Mouse (Mus musculus) olfactory bulb, adult 2 months (tissue): Measurements from ENCODE around the gene Trrap. TPM values are rescaled to one million over a fixed set of nuclear protein-coding genes. Genes with fewer than 3 reads are reported as not detected.

Experiments used
- H3K27ac ChIP-seq: fragments of 200-500 bp; 2 replicates; pipeline ENCODE4 v1.5.1; 2012; ENCODE audit warnings: low read depth, low read length; ENCODE audit not compliant: insufficient read depth
- H3K4me1 ChIP-seq: fragments of 200-500 bp; 2 replicates; pipeline ENCODE4 v1.6.1; 2012; ENCODE audit warnings: low read length; ENCODE audit not compliant: control insufficient read depth, insufficient read depth
- H3K4me3 ChIP-seq: fragments of 200-500 bp; 2 replicates; pipeline ENCODE4 v1.5.1; 2012; ENCODE audit warnings: mild to moderate bottlenecking, low read depth, low read length, moderate library complexity; ENCODE audit not compliant: insufficient read depth
- CTCF ChIP-seq: fragments of 200-500 bp; IDR thresholded peaks from 2 replicates; pipeline ENCODE4 v1.5.1; 2012; ENCODE audit warnings: low read depth, mild to moderate bottlenecking, low read length, moderate library complexity; ENCODE audit not compliant: insufficient read depth
- POLR2A ChIP-seq: fragments of 200-500 bp; IDR thresholded peaks from 2 replicates; pipeline ENCODE4 v1.6.1; 2012; ENCODE audit warnings: mild to moderate bottlenecking, low read depth, low read length, moderate library complexity; ENCODE audit not compliant: insufficient read depth
- WGBS: fragments of 180-500 bp; shearing (Covaris S2); methylation state at CpG from one replicate; pipeline ENCODE4 v1.1.7; 2018; 5-methylcytosine and 5-hydroxymethylcytosine counted together
- polyA plus RNA-seq: library from polyadenylated mRNA; stranded (reverse); fragments of >200 nt; gene quantifications from 2 replicates; pipeline ENCODE4 v1.2.4, GENCODE M21; 2012; ENCODE audit warnings: low replicate concordance; ENCODE audit not compliant: missing spikeins, insufficient read depth, insufficient read length

Gene Trrap
- polyA plus RNA-seq, 1 experiment = 93.7 TPM

- no peak for TF ChIP-seq CTCF
- no peak for TF ChIP-seq POLR2A
Observed at GRCm38 (mm10) chr5:144851820-144852219, 84.3 kb downstream of the Trrap start.

GRCm38 (mm10) chr5:144853931-144854330, 86.4 kb downstream of the Trrap start:
- peaks cover 4% of the 10 kb centered on the region; the same call in 1 of the 2 replicates for H3K4me1 ChIP-seq
- TF ChIP-seq CTCF (no peak), POLR2A (no peak)
- H3K4me3 ChIP-seq = no peak overlapping the region
- H3K27ac ChIP-seq = no peak overlapping the region
- WGBS = 85% methylated on average over 5 of the region's 5 CpGs

More at GRCm38 (mm10) chr5:144851820-144852219, 84.3 kb downstream of the Trrap start:
- H3K27ac ChIP-seq = no peak overlapping the region
- peaks cover 4% of the 10 kb centered on the region; the same call in 1 of the 2 replicates for H3K4me1 ChIP-seq
- H3K4me3 ChIP-seq = no peak overlapping the region
- 94% methylated on average over 3 of the region's 3 CpGs for WGBS

- peaks cover 4% of the 10 kb centered on the region; the same call in 1 of the 2 replicates for H3K4me1 ChIP-seq
- H3K4me3 ChIP-seq = no peak overlapping the region
- WGBS = 51% methylated on average over 6 of the region's 6 CpGs
- TF ChIP-seq CTCF (no peak), POLR2A (no peak)
- no peak overlapping the region for H3K27ac ChIP-seq
Observed at GRCm38 (mm10) chr5:144855936-144856335, 88.4 kb downstream of the Trrap start.

- TF ChIP-seq CTCF (no peak), POLR2A (no peak)
- Histone ChIP-seq H3K27ac (no peak overlapping the region), H3K4me3 (no peak overlapping the region), H3K4me1 (peaks cover 4% of the 10 kb centered on the region; the same call in 1 of the 2 replicates)
- 95% methylated on average over 15 of the region's 15 CpGs for WGBS
Observed at GRCm38 (mm10) chr5:144858527-144858926, 91.0 kb downstream of the Trrap start.

- Histone ChIP-seq H3K27ac (no peak overlapping the region), H3K4me1 (peaks cover 4% of the 10 kb centered on the region; the same call in 1 of the 2 replicates), H3K4me3 (no peak overlapping the region)
- TF ChIP-seq CTCF (no peak), POLR2A (no peak)
- 88% methylated on average over 9 of the region's 9 CpGs for WGBS
Observed at GRCm38 (mm10) chr5:144859284-144859683, 91.8 kb downstream of the Trrap start.

- no peak overlapping the region for H3K4me3 ChIP-seq
- TF ChIP-seq CTCF (no peak), POLR2A (no peak)
- peaks cover 2% of the 10 kb centered on the region; the same call in 1 of the 2 replicates for H3K4me1 ChIP-seq
- WGBS = 97% methylated on average over 8 of the region's 8 CpGs
- H3K27ac ChIP-seq = no peak overlapping the region
Observed at GRCm38 (mm10) chr5:144860913-144861312, 93.4 kb downstream of the Trrap start.

GRCm38 (mm10) chr5:144866923-144867322, 99.4 kb downstream of the Trrap start:
- TF ChIP-seq POLR2A (no peak), CTCF (no peak)
- 50% methylated on average over 8 of the region's 8 CpGs for WGBS
- Histone ChIP-seq H3K4me1 (no peaks in the 10 kb centered on the region), H3K4me3 (no peak overlapping the region), H3K27ac (no peak overlapping the region)

- TF ChIP-seq CTCF (no peak), POLR2A (no peak)
- H3K4me1 ChIP-seq = no peaks in the 10 kb centered on the region
- H3K27ac ChIP-seq = no peak overlapping the region
- 60% methylated on average over 7 of the region's 7 CpGs for WGBS
- H3K4me3 ChIP-seq = no peak overlapping the region
Observed at GRCm38 (mm10) chr5:144869466-144869865, 101.9 kb downstream of the Trrap start.

GRCm38 (mm10) chr5:144870782-144871181, 103.2 kb downstream of the Trrap start:
- Histone ChIP-seq H3K27ac (no peak overlapping the region), H3K4me1 (no peaks in the 10 kb centered on the region), H3K4me3 (no peak overlapping the region)
- 80% methylated on average over 7 of the region's 7 CpGs for WGBS
- TF ChIP-seq POLR2A = no peak
- no peak for TF ChIP-seq CTCF

- WGBS = 100% methylated on average over 1 of the region's 1 CpGs
- Histone ChIP-seq H3K27ac (no peak overlapping the region), H3K4me1 (no peaks in the 10 kb centered on the region), H3K4me3 (no peak overlapping the region)
- TF ChIP-seq CTCF (no peak), POLR2A (no peak)
Observed at GRCm38 (mm10) chr5:144871775-144872174, 104.2 kb downstream of the Trrap start.
